Mouse (Mus musculus): ENCODE data around the gene Zfp503.
A peak's percentile ranks its signal among the peaks of the same experiment; 100 is the strongest.

The Zfp503 gene

GRCm38 (mm10) chr14:21989291-21989913, at the start of gene Zfp503:
Gene Zfp503 (minus strand): TSS chr14:21989601.
- DNase-seq (ENCODE audit: low spot score in 2 of 2) = no peak

DNA sequence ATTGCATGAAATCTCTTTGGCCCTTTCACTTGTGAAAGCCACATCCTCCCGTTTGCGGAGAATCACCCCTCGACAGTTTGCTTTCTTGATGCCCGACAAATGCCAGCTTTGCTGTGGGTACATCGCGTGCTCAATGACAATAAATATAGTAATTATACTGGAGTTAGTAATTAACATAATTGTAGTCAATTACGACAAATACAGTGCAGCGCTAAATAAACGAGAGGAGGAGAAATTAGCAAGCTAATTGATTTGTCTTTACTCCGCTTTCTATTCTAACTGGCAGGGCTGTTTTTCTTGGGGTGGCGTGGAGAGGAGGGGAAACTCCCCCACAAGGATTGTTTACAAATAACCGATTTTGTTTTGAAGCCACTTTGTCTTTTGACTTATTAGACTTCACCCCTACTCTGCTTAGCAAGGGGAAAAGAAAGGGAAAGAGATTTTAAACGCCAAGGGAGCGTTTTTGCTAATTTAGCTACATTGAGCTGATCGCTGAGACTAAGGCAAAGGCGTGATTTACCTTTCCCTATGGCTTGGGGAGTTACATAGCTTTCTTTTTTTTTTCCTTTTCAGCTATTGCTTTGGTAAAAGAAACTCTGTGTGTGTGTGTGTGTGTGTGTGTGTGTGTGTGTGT, 48.2 kb upstream of the Zfp503 start:
- no peak for DNase-seq (ENCODE audit: low spot score in 2 of 2)

DNA sequence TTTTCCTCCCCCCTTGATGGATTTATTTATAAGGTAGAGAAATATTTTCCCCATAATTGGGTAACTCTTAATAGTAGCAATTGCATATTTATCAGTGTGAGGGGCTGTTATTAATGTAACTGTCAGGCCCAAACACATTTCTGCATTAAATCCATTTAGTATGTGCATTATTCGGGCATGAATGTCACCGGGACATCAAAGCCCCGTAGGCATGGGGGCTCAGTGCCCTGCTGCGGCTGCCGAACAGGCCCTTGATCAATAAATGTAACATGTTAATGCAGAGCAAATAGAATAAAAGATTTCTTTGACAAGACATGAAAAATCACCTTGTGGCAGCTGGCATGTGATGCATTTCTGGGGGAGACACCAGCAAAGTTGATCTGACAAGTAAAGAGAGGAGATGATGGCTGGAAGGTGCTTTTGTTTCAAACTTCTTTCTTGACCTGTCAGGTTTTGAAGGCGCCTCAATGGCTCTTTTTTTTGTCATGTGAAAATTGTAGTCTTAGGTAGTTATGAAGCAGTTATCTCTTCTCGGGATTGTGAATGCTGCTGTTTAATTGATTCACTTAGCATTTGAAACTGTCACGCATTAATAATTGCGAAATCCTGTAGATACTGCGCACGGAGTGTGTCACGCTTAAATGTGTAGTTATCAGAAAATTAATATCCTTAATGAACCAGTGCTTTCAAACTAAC, 47.5 kb upstream of the Zfp503 start:
- DNase-seq (ENCODE audit: low spot score in 2 of 2) = no peak

GRCm38 (mm10) chr14:22036338-22036737, 46.9 kb upstream of the Zfp503 start:
- no peak for DNase-seq (ENCODE audit: low spot score in 2 of 2)

DNA sequence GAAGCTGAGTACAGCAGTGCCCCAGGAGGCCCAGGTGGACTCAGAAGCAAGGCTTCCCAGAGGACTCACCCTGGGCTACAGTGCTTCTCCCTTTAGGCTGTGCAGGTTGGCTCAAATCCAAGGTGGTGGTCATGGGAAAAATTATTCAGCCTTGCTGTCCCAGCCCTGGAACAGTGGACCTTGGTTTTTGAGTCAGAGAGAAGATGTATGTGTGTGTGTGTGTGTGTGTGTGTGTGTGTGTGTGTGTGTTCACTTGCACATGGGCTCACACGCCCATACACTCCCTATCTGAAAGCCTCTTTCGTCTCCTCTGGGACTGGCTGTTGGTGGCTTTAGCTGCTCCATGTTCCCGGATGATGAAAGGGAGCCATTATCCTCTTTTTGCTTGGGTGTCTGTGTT, 46.5 kb upstream of the Zfp503 start:
- no peak for DNase-seq (ENCODE audit: low spot score in 2 of 2)

GRCm38 (mm10) chr14:22023533-22023932, 34.1 kb upstream of the Zfp503 start:
- DNase-seq (ENCODE audit: low spot score in 2 of 2) = no peak

DNA sequence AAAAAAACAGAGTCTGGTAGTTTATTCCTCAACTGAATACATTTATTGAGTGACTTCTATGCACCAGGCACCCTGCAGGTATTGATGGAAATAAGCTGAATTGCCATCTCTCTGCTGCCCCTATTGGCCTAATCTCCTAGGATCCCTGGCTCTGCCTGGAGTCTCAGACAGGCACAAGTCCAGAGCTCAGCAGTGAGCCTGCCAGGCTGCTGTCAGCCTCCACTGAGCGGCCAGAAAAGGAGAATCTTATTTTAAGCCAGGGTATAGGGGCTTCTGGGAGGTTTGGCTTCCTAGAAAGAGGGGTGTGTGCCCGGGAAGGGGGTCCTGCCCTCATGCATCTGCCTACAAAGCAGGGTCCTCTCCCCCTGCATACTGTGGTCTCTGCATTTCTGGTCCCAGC, 31.5 kb upstream of the Zfp503 start:
- DNase-seq (ENCODE audit: low spot score in 2 of 2) = no peak

DNA sequence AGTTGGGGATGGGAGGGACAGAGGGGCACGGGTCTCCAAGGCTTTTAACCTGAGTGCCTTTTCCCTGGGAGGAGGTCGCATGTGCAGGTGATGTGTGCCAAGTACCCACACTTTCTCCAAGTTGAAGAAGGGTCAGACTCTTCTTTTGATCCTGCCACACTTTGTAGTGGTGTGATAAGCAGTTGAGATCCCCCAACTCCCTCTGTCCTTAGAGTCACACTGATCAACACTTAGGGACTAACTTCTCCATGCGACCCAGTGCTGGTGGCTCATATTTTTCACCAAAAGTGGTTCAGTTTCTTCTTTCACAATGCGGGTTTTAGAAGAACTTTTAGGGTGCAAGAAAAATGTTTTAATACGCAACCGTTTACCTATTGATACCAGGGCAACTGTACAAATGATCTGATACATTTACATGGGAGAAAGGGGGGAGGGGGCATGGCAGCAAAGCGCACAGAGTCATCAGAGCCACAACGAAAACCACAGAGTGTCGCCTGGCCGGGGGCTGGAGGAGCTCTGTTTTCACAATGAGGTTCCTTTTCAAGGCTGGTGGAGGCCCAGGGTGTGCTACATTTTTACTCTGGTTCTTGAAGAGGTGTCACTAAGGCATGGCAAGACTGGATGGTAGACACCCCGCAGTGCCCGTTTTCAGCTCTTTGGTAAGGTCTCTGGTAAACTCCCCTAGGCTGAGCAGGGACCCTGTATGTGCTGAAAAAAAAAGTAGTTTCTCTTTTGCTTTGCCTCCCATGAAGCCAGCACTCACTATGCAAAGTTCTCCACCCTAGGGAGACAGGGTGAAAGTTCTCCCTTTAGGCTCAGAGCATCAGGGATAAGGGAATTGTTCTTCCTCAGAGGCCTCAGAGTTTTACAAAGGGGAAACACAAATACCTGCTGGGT, 30.8 kb upstream of the Zfp503 start:
- DNase-seq (ENCODE audit: low spot score in 2 of 2) = no peak

DNA sequence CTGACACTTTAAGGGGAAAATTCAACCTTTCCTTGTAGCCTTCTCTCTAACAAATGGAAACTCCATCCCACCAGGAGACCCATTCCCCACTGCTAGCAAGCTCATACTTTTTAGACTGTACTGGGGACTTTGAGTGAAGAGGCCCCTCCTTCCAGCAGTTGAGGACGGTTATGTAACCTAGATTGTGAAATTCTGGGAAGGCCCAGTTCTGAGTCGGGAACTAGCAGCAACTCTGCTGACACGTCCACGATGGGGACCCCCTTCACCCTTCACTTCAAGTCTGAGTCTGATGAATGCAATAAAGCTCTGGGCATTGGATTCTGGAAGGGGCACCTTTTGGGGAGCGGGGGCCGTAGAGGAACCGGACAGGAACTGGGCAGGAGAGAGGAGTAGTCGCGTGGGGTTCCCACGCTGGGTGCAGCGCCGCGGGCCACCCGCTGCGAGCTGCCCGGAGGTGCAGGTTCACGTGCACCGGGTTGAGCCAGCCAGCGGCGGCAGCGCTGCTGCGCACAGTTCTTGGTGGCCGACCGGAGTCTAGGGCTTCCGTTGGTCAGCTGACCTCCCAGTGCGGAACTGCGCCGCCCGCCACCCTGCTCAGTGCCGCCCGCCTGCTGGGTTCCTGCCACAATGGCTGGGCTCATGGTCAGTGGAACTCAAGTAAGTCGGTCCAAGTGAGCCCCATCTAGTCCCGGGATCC, 30.0 kb upstream of the Zfp503 start, which contains the start of gene Lrmda:
Gene Lrmda, plus strand, starts transcription at position 461 of the 697 bp plus-strand sequence.
- DNase-seq (ENCODE audit: low spot score in 2 of 2) = peak; percentile 16

DNA sequence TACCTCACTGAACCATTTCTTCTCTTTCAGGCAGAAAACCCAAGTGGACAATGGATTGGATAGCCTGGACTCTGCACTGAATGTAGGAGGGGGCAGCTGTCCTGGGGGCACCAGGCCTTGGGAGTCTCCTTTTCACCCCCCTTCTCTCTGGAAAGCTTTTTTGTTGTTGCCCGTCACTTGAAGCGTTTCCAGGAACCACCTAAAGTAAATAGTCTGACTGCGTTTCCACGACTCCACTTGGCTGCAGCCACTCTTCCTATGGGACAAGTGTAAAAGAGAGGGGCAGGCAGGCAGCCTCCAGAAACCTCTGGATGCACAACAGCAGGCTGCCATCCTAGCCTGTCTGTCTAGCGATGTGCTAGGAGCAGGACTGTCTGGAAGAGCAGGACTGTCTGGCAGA, 27.6 kb upstream of the Zfp503 start:
- no peak for DNase-seq (ENCODE audit: low spot score in 2 of 2)

DNA sequence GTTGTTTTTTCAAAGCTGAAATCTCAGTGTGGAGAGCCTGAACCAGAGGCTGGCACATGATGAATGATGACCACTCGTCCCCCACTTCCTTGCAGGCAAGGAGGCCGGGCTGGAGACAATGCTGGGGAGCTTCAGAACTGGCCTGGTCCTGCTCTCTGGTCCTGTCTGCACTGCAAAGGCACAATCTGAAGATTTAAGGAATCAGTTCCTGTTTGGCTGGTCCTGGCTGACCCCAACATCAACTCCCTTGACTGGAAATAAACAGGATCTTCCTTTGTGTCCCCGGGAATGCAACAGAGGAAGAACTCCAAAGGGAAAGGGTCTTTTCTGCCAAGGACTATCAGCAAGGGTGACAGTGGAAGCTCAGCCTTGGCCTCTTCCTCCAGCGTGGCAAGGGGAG, 25.4 kb upstream of the Zfp503 start:
- DNase-seq (ENCODE audit: low spot score in 2 of 2) = no peak

- DNase-seq (ENCODE audit: low spot score in 2 of 2) = no peak
Observed at GRCm38 (mm10) chr14:22014315-22014714, 24.9 kb upstream of the Zfp503 start.

GRCm38 (mm10) chr14:22007006-22007405, 17.6 kb upstream of the Zfp503 start:
- DNase-seq (ENCODE audit: low spot score in 2 of 2) = no peak

GRCm38 (mm10) chr14:22004943-22005342, 15.5 kb upstream of the Zfp503 start:
- no peak for DNase-seq (ENCODE audit: low spot score in 2 of 2)

DNA sequence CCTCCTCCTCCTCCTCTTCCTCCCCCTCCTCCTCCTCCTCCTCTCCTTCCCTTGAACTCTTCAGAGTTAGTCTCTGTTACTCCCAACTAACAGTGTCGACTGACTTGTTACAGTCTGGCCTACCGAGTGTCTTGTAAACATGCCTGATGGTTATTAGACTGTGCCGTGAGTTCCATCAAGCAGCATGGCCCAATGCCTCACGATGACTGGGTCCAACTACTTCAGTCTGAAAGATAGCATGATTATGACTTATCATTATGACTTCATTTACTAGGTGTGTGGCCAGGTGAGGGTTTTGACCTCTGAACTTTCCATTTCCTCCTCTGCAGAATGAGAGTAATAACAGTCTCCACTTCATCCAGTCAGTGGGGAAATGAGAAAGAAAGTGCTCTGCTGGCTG, 14.2 kb upstream of the Zfp503 start:
- DNase-seq (ENCODE audit: low spot score in 2 of 2) = no peak

DNA sequence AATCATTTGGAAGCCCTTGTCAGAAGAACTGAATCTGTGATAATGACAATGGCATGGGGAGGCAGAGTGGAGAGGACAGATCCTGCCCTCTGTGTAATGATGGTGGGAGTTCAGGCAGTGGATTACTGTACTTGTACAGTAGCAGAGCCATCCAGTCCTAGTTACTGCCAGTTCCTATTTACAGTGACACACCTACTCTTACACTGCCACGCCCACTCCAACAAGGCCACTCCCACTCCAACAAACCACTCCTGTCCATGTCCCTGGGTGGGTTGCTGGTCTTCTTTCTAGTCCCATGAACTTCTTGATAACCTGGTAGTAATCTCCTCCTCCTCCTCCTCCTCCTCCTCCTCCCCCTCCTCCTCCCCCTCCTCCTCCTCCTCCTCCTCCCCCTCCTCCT, 13.8 kb upstream of the Zfp503 start:
- no peak for DNase-seq (ENCODE audit: low spot score in 2 of 2)

DNA sequence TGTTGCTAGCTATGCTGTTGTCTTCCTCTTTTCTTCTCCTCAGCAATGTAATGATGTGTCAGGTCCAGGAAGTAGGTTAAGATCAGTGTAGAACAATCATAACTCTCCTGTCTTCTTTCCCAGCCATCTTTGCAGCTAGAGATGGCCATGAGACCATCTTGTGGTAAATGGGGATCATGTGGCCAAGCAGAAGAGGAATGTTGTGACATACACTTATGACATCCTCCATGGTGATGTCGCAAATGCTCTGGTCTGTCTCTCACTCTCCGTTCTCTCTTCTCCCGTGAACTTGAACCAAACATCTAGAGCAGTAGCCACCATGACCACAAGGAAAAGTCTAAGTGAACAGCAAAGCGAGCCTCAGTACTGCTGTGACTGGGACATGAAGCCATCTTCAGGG, 10.2 kb upstream of the Zfp503 start:
- DNase-seq (ENCODE audit: low spot score in 2 of 2) = no peak

DNA sequence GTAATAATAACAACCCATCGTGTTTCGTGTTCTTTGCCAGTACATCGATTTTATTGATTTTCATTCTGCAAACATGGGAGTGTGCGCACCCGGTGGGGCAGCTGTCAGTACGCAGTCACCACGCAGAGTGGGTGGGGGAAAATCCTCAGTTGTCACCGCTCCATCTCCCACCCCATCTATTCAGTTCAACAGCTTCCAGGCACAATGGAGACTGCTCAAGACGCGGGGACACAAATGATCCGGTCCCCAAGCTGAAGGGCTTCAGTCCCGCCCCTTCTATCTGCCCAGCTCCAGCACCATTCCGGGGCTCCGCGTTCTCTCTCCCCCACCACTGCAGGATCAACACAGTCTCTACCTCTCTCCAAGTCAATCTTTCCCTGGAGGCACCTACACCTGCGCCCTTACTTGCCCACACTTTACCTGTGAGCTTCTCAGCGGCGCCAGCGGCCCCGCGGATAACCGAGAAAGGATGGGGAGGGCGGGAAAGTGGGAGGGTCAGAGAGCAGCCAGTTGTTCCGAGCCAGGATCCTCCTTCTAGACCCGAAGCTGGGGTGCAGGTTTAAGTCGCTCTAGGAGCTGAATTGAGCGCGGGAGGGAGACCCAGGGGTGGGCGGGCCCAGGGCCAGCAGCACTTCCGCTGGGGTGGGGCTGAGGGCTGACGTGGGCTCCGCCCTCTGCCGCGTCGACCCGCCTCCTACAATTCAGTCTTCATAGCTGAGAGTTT, 5.8 kb upstream of the Zfp503 start:
- no peak for DNase-seq (ENCODE audit: low spot score in 2 of 2)

GRCm38 (mm10) chr14:21994061-21994990, 4.9 kb upstream of the Zfp503 start:
- no peak for DNase-seq (ENCODE audit: low spot score in 2 of 2)

Data from frontal cortex, postnatal 25 days (tissue).